Mouse (Mus musculus): Measurements from ENCODE around the gene Fam192a. TPM values are rescaled to one million over a fixed set of nuclear protein-coding genes. Genes with fewer than 3 reads are reported as not detected.

Fam192a gene
- 87.2 and 119 TPM in 2 replicates for total RNA-seq (2017)

DNA sequence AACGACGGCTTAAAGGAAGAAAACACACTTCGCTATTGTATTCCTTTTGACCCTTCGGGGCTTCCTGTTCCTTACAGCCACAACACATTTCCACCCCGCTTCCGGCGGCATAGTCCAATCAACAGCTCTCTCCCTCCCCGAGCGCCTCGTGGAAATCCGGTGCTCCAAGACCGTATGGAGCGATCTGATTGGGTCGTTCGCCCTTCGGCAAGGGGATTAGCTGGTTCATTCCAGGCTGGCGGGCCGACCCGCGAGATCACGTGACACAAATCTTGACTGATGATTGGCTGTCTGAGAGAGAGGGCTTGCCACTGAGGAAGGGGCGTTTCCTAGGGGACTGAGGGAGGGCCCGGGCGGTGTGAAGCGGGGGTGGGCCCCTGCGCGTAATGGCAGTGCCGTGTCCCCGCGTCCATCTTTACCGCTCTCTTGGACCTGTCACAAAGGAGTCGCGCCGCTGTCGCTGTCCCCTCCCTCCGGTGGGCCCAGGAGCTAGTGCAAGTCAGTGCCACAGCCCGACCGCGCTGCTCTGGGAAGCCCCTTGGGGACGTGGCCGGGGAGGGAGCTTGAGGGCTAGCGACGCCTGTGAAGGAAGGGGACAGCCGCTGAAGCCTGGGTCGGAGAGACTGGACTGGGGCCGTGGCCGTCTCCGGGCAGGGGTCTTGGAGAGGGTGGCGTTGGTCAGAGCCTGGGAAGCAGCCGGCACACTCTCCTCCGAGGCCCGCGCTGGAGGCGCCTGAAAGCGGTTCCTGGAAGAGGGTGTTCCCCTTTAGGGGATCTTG, at the start of gene Fam192a, which contains the start of gene Rspry1:
Gene Fam192a, minus strand, starts transcription at position 391 of the 779 bp plus-strand sequence.
Gene Rspry1, plus strand, starts transcription at position 331 of the 779 bp plus-strand sequence.
- peak; percentile 97 for ATAC-seq (ENCODE audit: extremely low read depth, insufficient number of reproducible peaks, low FRiP score, poor library complexity, severe bottlenecking)

DNA sequence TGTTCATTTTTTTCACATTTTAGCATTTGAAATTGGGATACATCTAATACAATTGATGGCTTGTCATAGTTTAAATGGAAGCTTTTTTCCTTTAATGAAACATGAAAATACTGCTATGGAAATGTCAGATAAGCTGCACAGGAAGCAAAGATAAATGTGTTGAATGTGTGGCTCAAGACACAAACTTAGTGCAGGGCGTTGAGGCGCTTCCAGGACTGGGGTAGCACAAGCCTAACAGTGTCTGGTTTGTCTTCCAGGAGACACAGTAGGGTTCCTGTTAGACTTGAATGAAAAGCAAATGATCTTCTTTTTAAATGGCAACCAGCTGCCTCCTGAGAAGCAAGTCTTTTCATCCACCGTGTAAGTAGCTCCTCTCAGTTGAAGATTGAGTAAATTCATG, 47.7 kb upstream of the Fam192a start:
- ATAC-seq (ENCODE audit: extremely low read depth, insufficient number of reproducible peaks, low FRiP score, poor library complexity, severe bottlenecking) = no peak

DNA sequence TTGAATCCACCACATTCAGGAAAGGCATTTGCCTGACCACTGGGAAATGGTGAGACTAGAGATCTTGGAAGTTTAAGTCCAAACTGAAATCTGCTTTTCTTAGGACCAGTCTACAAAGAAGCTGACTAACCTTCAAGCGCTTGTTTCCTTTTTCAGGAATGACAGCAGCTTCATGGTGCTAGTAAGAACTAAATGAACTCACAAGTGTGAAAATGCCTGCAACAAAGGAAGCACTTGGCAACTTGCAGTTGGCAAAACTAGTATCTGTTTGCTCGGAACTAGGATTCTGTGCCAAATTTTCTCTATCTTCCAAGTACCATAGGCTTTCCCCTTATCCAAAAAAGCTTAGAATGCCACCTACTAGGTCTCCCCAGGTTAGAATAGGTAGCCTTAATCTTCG, 44.4 kb upstream of the Fam192a start:
- no peak for ATAC-seq (ENCODE audit: extremely low read depth, insufficient number of reproducible peaks, low FRiP score, poor library complexity, severe bottlenecking)

DNA sequence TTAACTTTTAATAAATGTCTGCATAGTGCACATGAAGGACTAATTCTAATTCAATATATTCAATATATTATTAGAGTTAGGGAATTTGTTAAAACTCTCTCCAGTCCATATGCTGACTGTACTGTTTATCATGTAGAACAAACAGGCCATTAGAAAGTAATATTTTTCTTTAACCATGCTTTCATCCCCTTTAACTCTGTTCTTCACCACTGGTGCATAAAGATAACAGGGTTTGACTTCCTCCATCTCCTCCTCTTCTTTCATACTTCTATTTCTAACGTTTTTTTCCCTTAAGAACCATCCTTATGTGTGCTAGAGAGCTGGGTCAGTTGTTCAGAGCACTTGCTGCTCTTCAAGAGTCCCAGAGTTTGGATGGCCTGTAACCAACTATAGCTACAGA, 43.4 kb upstream of the Fam192a start:
- ATAC-seq (ENCODE audit: extremely low read depth, insufficient number of reproducible peaks, low FRiP score, poor library complexity, severe bottlenecking) = no peak

DNA sequence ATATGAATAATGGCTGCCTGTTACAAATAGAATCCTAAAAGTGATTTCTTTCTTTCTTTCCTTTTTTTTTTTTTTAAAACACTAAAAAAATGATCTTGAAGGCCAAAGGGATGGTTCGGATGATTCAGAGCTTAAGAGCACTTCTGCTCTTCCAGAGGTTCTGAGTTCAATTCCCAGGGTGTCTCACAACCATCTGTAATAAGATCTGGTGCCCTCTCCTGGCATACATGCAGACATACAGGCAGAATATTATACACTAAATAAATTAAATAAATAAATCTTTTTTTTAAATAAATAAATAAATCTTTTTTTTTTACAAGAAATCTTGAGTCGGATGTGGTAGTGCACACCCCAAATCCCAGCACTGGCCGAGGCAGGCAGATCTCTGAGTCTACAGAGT, 40.1 kb upstream of the Fam192a start:
- no peak for ATAC-seq (ENCODE audit: extremely low read depth, insufficient number of reproducible peaks, low FRiP score, poor library complexity, severe bottlenecking)

DNA sequence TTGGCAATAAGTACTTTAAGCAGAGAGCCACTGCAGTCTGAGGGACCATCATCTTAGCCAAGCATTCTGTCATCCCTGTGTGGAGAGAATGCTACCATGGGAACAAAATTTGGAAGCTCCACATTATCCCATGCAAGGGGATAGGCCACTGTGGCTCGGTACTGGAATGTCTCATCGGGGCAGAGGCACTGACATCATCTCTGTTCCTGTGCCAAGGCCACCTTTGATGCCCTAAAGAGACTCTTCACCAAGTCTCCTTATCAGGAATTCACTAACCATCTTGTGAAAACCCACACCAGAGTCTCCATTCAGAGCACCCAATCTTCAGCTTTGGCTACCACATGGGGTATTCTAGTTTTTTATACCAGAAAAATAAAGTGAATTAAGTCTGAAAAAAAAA, 39.4 kb upstream of the Fam192a start:
- no peak for ATAC-seq (ENCODE audit: extremely low read depth, insufficient number of reproducible peaks, low FRiP score, poor library complexity, severe bottlenecking)

DNA sequence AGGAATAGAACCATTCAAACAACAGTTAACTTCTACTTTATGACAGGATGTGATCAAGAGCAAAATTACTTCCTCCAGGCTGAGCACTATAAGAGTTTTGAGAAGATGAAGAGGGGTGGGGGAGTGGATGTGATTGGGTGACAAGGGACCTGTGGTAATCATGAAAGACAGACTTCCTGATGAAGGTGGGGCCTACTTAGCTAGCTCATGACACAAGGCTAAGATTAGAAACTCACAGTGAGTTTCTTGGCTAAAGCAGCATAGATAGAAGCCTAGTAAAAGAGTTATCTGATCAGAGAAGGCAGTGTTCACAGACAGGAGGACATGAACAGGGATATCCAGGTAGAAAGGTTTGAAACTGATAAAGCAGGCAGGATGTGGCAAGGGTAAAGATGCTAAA, 32.4 kb upstream of the Fam192a start:
- ATAC-seq (ENCODE audit: extremely low read depth, insufficient number of reproducible peaks, low FRiP score, poor library complexity, severe bottlenecking) = peak; percentile 56

DNA sequence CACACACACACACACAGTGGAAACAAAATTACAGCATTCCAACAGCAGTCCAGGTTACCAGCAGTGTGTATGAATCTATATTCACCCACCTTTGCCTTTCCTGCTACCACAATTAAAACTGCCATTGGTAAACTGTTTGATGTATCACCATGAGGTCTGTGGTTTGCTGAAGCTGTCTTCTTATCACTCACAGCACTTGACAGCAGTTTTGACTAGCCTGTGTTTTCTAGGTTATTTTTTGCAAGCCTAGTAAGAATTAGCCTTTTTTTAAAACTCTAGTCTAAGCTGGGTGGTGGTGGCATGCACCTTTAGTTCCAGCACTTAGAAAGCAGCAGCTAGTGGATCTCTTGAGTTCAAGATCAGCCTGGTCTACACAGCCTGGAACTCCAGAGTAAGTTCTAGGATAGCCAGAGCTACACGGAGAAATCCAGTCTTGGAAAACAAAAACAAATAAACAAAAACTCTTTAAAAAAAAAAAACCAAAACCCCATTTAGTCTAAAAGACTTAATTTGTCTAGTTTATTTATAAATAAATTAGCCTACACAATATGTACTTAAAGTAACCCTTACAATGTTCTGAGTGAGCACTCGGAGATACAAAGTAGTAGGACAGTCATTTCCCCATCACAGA, 31.9 kb upstream of the Fam192a start:
- no peak for ATAC-seq (ENCODE audit: extremely low read depth, insufficient number of reproducible peaks, low FRiP score, poor library complexity, severe bottlenecking)

DNA sequence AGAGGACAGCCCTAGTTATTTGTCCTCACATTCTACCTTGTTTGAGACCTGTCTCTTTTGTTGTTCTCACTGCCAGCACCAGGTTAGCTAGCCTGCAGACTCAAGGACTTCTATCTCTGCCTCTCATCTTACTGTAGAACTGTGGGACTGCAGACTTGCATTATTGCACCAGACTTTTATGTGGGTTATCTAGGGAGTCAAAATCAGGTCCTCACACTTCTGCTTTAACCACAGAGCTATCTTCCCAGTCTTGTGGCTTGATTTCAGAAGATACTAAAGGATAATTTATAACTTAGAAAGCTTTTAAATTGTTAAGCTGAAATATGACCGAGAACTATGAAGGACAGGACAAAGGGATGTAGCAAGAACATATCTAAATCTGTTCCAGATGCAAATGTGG, 23.1 kb upstream of the Fam192a start:
- ATAC-seq (ENCODE audit: extremely low read depth, insufficient number of reproducible peaks, low FRiP score, poor library complexity, severe bottlenecking) = no peak

DNA sequence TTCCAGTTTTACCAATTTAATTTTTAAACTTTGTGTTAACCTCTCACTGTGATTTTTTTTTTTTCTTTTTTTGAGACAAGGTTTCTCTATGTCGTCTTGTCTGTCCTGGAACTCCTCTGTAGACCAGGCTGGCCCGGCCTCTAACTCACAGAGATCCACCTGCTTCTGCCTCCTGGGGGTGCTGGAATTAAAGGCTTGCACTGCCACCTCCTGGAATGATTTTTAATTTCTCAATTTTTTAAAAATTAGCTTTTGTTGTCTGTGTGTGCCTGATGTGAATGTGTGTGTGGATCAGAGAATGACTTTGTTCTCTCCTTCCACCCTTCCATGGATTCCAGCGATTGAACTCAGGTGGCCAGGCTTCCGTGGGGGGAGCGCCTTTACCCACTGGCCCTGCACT, 5.3 kb upstream of the Fam192a start:
- no peak for ATAC-seq (ENCODE audit: extremely low read depth, insufficient number of reproducible peaks, low FRiP score, poor library complexity, severe bottlenecking)

DNA sequence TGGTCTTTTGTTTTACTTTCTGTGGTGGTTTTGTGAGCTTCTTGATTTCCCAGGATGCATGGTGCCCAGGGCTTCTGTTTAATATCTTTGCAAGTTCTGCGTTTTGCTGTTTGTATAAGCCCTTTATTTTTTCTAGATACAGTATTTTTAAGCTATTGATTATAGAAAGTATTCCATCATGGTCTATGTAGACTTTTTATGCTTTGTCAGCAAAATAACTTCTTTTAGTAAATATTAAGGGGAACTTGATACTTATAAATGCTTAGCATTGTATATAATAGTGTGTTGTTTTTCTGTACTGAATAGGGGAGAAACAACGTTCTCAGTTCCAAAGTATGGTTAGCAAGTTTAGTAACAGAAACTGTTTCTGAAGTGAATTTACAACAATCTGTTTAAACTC, 2.2 kb upstream of the Fam192a start:
- no peak for ATAC-seq (ENCODE audit: extremely low read depth, insufficient number of reproducible peaks, low FRiP score, poor library complexity, severe bottlenecking)

DNA sequence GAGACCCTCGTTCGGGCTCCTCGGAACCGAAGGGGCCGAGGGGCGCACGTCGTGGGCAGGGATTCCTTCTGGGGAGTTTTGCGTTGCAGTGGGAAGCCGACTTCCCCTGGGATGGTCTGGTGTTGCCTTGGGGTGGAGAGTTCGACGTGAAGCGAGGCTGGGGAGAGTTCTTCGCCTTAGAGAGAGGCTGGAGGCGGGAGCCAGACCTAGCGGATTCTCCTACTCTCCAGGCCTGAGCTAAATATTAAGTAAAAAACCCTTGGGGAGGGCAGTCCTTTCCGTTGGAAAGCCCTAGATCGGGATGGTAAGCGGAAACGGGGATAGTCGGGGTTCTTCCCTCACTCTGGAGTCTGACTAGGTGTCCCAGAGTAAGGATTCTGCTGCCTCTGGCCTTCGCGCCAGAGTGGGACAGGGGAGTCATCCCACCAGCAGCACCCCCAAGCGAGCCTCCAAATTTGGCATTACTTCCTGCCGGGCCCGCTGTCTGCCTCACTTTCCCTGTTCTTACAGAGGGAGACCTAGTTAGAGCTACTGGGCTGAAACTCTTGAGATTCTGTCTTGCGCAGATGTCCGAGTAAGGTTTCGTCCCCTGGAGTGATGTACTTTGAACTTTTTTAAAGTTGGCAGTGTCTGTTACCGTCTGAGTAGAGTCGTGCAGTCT, 804 bp upstream of the Fam192a start:
- ATAC-seq (ENCODE audit: extremely low read depth, insufficient number of reproducible peaks, low FRiP score, poor library complexity, severe bottlenecking) = no peak

DNA sequence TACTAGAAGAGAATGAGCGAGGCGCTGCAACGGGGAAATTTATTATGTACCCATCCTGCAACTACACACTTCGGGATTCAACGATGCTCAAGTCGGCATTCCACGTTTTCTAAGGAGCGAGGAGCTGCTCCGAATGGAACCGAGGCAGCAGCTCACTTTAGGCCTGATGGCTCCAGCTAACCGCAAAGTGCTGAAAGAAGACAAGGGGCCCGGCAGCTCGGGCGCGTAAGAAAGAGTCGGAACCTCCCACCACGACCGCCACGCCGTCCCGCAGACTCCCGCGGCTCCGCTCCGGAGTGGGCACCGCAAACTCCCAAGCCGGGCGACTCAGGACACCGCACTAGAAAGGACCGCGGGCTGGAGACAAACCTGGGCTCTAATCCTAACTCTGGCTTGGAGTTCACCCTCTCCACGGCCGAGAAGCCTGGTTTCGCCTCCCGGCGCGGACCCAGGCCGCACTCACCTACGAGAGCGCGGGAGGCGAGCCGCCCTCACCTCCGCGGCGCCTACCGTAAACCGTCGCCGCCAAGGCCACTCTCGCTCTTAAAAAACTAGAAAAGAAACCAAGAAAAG, 677 bp downstream of the Fam192a start:
- no peak for ATAC-seq (ENCODE audit: extremely low read depth, insufficient number of reproducible peaks, low FRiP score, poor library complexity, severe bottlenecking)

DNA sequence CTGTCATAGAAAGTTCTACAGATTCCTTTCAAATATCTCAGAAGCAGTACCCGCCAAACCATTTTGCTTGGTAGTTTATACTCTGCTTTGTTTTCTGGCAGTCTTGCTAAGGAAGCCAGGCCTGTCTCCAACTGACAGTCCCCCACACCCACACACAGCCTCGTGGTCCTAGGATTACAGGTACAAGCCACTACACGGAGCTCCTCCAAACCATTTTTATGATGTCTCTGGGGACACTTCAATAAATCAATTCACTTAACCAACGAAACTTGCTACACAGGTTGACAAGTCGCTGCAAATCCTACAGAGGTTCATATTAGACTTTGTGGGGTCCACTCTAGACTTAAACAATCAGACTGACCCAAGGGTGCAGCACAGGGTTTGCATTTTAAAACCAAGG, 1.3 kb downstream of the Fam192a start:
- no peak for ATAC-seq (ENCODE audit: extremely low read depth, insufficient number of reproducible peaks, low FRiP score, poor library complexity, severe bottlenecking)

DNA sequence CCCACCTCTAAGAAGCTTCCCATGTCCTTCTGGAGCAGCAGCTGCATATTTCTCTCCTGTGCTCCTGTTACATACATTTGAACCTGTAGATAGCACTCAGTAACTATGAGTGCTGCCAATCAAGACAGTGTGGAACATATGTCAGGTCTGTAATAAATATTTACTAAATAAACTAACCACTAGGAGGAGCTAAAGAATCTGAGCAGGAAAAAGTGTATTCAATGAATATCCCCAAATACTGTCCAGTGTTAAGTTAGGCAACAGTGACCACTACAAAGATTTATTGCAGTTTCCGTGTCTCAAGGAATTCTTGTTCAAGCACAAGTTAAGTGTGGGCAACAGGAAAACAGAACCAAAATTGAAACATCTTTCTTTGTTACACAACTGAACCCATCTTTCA, 7.6 kb downstream of the Fam192a start:
- peak; percentile 56; the same call in 1 of the 2 replicates for ATAC-seq (ENCODE audit: extremely low read depth, insufficient number of reproducible peaks, low FRiP score, poor library complexity, severe bottlenecking)

DNA sequence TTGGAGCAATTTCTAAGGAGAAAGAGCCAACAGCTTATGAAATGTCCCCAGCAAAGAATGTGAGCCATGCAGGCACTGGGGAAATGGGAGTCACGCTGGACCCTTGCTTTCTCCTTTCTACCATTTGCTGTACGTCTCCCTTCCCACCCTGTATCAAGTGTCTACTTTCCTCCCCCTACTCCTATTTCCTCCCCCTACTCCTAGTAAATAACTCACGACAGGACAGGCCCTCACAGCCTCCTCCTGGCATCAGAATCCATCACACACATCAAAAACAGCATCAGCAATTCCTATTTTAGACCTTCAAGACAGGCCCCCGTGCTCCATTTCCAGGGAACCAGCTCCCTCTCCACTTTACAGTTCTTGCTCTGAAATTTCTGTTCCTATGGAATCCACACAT, 10.1 kb downstream of the Fam192a start:
- ATAC-seq (ENCODE audit: extremely low read depth, insufficient number of reproducible peaks, low FRiP score, poor library complexity, severe bottlenecking) = no peak

DNA sequence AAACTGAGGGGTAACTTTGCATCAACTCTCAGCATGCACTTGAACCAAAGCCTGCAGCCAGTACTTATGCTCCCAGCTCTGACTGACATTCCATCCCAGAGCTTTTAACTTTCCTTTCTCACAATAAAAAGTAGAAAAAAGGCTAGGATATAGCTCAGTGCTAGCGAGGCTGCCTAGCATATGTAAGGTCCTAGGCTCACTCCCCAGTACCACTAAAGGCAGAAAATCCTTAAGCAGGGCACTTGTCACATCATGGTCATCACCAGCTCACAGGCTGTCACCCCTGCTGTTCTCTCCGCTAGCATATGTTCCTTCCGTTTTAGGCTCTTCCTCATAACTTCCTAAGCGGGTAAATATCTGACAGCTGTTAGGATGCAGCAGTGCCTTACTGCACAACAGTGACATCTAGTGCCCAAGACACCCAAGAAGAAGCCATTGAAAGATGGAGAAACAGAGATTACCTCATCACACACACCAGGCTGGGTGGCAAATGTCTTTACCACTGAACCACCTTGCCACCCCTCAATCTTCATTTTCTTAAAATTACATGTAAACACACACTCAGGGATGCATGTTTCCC, 17.5 kb downstream of the Fam192a start:
- ATAC-seq (ENCODE audit: extremely low read depth, insufficient number of reproducible peaks, low FRiP score, poor library complexity, severe bottlenecking) = peak; percentile 90

DNA sequence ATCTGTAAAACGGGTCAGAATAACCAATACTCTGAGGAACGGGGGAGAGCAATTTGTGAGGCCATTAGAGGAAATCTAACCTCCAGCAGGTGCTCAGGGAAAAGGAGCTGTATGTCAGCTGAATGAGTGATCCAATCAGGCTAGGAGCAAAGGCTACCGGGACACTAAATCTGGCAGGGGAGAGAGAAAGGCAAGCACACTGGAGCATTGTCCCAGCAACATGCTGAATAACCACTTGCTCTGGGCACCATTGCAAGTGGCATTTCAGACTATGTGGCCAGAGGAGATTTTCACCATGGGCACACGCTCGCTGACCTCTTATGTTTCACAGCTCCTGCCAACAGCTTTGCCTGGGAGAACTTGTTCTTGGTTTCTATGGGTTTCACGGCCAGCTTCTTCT, 19.2 kb downstream of the Fam192a start:
- no peak for ATAC-seq (ENCODE audit: extremely low read depth, insufficient number of reproducible peaks, low FRiP score, poor library complexity, severe bottlenecking)

DNA sequence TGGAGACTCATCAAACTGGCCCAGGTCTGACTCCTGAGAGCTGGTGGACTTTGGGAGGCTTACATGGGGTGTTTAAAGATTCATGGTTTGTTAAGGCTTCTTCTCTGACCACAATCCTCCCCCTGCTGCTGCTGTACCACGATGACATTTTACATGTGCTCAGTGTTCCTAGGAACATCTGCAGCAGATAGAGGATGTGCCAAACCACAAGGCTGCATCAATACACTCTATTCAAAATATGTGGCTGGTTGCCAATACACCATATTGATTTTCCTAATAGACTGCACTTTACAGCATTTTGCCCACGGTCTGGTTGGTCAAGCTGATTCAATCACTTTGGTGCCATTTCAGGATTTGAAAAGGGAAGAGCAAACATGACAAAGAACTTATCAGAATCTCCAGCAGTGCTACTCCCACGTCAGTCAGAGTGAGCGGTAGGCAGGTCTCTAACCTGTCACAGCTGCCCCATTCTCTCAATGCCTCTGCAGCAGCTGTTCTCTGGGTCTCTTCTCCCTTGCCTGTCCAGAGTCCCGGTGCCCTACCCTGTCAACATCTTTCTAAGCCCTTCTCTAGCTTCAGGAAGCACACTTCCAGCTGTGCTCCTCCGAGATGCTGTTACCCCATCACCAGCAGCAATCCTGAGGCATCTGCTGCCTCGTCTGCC, 19.8 kb downstream of the Fam192a start:
- no peak for ATAC-seq (ENCODE audit: extremely low read depth, insufficient number of reproducible peaks, low FRiP score, poor library complexity, severe bottlenecking)

Data from neutrophil, adult 5-6 weeks (primary cell).